Mouse (Mus musculus) right cerebral cortex, postnatal 14 days (tissue): Measurements from ENCODE around the gene Wdsub1.

Experiments
- DNase-seq: peaks from one replicate; pipeline ENCODE4 v3.0.0; 2022

Wdsub1 gene

GRCm38 (mm10) chr2:59802722-59803387 is 79.5 kb downstream of the Wdsub1 start:
- DNase-seq: no peak
